Mouse (Mus musculus) right cerebral cortex, postnatal 4 days (tissue): ENCODE results near the gene Kiss1r.
"Not testable (repeated sequence)": the region's sequence is repeated elsewhere in the genome, so short reads cannot be mapped to it uniquely, and the experiment has no call there.

Source experiments
- DNase-seq: peaks from one replicate; pipeline ENCODE4 v3.0.0-alpha.2; 2022

Gene Kiss1r

DNA sequence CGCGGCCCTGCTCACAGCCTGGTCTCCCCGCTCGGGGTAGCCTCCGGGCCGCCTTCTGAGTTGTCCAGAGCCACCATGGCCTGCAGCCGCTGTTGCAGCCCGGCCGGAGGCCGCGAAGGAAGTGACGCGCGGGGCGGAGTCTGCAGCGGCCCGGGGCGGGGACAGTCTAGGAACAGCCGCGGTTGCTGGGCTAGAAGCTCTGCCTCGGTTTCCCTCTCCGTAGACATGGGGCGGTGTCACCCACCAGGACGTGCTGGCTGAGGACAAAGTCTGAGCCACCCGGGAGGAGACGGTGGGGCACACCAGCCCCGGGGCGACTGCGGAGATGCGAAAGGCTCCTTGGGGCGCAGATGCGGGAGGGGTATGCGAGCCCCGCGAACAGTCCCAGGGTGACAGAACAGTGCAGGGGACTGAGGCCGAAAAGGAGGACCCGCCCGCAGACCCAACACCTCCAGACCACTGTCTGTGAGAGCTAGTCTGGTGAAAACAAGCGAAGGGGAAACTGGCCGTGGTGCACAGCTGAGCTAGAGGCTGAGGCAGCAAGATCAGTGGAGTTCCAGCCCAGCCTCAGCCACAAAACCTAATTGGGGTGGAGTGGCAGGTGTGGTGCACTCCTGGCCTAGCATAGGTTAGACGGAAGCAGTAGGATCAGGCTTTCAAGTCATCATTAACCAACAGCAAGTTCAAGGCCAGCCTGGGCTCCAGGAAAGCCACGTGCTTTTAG lies at the start of gene Kiss1r:
Kiss1r (plus strand) TSS at position 164 of the 724 bp plus-strand sequence.
- DNase-seq: peak; percentile 83

DNA sequence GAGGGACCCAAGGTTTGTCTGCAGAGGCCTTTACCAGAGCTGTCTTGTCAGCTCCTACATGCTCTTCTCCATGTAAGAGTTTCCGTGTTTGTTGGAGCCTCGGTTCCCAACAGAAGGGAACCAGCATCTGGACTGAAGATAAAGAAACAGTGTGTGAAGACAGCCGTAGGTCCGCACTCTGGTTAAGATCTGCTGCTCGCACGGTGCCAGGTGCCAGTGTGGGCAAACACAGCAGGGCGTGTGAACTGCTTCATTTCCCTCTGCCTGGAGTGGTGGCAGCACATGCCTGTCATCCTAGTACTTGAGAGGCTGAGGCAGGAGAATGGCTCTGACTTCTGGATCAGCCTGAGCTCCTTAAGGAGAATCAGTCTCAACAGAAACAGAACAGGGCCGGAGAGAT lies 44.9 kb upstream of the Kiss1r start:
- no peak for DNase-seq

DNA sequence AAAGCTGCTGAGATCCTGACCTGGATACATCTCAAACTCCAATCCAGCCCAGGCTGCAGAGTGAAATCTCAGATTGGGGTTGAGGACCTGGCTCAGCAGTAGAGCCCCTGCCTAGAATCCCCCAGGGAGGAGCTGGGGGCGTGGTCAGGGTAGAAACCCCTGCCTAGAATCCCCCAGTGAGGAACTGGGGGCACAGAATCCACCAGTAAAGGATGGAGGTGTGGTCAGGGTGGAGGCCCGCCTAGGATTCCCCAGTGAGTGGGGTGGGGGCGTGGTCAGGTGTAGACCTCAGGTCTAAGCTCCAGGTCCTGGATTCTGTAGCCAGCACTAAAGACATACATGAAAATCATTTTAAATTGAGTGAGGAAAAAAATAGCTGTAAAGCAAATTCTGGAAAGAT lies 43.9 kb upstream of the Kiss1r start:
- DNase-seq: no peak

DNA sequence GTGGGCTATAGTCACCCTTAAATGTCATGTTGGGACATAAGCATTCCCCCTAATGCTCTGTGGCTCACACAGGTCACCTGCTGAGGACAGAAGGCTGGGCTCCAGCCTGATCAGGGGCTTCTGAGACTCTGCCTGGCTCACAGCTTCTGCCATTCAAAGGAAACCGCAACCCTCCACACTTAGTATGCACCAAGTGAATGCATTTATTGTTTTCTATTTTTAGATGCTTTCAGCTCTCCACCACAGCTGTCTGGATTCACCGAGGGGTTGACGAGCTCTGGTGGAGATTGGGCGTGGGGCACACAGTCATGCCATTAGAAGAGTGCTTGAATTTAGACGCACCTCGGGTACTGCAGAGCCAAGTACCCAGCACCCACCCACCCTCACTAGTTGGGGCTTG lies 43.5 kb upstream of the Kiss1r start:
- no peak for DNase-seq

DNA sequence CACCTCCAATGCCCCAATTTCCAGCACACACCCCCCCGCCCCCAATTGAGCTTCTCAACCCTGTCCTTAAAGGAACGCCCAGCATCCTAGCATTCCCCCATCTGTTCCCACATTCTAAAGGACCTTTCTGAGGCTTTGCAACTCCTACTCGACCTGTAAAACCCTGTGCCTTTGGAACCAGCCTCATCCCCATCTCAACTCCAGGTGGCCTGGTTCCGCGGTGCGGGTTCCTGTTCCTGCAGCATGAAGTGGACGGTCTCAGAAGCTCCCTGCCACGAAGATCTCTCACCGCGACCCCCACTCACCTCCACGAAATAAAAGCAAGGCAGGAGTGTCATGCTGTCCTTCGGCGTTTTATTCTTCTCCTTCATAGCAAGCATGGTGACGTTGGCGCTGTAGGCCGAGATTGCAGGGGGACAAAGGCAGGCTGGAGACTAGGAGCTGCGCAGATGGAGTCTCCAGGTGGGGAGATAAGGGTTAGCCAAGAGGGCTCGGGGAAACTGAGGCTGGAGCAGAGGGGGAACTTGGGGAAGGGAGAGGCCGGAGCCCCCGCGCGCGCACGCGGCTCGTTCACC lies 43.0 kb upstream of the Kiss1r start:
- no peak for DNase-seq

DNA sequence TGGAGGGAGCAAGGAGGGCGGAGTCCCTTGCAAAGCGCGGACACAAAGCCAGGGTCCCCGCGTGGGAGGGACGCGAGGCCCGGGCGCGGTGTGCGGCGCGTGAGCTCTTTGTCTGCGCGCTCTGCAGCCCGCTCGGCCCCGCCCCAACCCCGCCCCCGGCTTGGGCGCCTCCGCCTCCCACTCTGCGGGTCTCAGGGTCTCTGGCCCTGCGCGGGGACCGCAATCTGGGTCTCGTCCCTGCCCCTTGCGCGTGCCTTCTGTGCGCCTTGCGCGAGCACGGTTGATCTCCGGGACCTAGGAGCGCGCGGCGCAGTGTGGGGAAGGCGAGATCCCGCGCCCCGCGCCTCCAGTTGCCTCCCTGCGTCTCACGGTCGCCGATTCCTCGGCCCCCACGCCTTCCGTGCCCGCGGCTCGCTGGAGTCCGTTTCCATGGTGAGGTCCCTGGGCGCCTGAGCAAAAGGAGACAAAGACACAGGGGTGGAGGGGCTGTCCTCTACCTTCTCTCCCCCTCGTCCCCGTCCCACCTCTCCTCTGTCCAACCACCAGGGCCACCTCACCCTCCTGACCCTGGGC lies 42.4 kb upstream of the Kiss1r start, which contains the start of the genes Prtn3 and Plppr3:
Prtn3 (plus strand) TSS at position 187 of the 573 bp plus-strand sequence.
Plppr3 (minus strand) TSS at position 345 of the 573 bp plus-strand sequence.
- peak; percentile 73 for DNase-seq

DNA sequence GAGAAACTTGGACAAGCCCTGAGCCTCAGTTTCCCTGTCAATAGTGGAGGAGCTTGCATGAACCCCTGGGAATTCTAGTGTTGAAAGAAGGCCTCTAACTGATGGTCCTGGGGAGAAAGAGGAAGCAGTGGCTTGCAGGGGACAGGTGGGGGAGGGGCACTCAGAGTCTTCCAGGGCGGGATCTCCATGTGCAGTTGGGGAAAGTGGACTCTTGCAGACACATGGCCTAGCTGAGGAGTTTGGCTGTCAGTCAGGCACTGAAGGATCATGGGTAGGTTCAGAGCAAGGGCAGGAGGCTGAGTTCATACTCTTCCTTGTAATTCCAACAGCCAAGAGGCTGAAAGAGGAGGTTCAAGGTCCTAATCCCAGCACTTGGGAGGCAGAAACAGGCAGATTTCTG lies 39.6 kb upstream of the Kiss1r start:
- DNase-seq: no peak

DNA sequence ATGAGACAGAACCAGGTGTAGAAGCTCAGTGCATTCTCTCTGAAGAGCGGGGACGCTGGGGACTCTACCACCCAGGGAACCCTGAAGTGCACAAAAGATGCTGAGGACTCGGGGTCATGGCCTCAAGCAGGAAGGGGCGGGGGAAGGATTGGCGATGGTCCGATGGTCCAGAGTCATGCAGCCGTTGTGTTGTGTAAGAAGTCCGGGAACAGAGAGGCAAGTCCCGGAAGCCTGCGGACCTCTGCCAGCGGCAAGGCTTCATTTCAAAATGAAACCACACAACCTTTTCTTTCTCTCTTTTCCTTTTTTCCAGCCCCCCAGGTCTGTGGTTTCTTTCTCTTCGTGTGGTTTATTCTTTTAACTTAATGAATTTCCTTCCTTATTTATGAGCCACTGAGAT lies 39.0 kb upstream of the Kiss1r start:
- no peak for DNase-seq

DNA sequence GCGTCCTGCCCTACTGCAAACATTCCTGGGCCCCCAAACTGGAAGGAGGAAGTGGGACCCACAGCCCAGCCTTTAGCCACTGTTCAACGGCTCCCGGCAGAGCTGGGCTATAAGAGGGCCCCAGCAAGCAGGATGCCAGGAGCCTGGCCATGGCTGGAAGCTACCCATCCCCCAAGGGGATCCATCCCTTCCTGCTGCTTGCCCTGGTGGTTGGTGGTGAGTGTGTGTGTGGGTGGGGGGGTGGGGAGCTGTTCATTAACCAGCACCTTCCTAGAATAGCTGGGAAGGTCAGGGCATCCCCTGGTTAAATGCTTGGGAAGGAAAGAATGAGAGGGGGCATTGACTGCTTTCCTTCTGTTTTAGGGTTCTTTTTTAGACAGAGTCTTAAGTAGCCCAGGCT lies 37.2 kb upstream of the Kiss1r start:
- DNase-seq: no peak

DNA sequence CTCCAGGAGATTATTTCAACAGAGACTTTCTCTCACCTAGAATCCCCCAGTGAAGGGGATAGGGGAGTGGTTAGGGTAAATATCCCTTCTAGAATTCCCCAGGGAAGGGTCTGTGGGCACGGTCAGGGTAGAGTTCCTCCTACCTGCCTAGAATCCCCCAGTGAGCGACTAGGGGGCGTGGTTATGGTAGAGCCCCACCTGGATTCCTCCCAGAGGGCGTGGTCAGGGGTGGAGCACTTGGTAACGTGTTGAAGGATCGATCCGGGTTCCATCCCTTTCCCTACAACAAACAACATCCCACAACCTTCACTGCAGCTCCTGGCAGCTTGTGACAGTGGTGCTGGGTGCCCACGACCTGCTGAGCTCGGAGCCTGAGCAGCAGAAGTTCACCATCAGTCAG lies 36.0 kb upstream of the Kiss1r start:
- DNase-seq: no peak

DNA sequence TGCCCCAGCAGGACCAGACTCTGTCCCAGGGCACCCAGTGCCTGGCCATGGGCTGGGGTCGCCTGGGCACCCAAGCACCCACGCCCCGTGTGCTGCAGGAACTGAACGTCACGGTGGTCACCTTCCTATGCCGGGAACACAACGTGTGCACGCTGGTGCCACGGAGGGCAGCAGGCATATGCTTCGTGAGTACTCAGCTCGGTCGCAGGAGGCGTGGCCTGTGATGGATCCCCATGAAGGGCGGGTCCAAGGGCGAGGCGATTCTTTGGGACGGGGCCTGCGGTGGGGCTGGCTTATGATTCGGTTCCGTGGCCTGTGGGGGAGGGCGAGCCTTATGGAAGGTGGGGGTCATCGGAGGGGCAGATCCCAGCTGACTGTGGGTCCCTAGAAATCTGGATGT lies 34.8 kb upstream of the Kiss1r start:
- DNase-seq: no peak

DNA sequence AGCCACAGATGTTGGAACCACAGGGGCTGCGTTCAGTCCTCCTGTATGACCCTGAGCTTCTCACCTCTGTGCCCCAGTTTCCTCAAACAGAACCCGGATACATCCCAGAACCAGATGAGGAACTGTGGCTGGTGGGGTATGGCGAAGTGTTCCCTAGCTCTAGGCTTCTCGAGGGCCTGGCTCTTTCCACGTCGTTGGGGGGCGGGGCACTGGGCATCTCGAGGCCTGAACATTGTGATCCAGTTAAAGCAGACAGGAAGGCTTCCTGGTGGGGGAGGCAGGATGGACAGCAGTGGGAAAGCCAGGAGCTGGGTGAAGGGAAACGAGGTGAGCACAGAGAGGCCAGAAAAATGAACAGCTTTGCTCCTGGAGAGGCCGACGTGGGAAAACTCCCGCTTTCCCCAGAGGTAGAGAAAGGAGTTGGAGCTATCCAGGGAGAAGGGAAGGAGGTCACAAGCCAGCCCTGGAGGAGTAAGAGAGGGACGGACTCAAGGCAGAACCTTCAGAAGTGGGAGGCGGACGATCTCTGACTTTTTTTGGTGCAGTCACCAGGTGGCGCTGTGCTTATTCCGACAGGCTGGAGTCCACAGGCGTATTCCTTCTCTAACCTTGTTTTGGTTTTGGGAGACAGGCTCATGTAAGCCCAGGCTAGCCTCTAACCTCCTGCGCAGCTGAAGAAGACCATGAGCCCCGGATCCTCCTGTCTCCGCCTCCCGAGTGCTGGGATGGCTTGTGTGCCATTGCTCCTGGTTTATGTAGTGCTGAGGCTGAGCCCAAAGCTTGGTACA lies 33.3 kb upstream of the Kiss1r start:
- DNase-seq: peak; percentile 85

DNA sequence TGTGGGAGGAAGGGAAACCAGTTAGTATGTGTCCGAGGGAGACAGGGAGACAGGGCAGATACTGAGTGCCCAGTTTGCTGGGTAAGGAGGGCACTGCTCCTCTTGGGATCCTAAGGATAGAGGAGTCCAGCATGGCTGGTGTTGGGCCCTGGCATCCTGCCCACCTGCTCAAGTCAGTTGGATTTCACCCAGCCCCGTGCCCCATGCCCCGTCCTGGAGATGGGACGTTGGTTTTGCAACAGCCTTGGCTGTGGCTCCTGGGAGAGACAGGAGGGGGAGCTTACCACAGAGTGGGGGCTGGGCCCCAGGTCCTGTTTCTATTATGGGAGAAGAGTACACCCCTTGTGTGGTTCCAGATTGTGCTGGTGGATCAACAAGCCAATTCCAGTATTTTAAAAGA lies 32.3 kb upstream of the Kiss1r start:
- DNase-seq: peak; percentile 56

DNA sequence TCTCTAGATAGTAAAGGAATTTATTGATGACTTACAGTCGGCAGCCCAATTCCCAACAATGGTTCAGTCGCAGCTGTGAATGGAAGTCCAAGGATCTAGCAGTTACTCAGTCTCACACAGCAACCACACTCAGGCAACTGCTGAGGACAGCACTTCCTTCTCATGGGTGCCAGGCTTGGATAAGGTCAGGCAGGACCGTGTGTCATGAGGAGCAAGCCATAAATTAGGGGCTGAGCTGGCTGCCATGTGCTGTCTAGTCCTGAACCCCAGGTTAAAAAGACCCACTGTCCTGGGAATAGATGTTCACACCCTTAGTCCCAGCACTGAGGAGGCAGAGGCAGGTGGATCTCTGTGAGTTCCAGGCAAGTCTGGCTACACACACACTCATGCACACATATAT lies 31.8 kb upstream of the Kiss1r start:
- DNase-seq: not testable (repeated sequence)

DNA sequence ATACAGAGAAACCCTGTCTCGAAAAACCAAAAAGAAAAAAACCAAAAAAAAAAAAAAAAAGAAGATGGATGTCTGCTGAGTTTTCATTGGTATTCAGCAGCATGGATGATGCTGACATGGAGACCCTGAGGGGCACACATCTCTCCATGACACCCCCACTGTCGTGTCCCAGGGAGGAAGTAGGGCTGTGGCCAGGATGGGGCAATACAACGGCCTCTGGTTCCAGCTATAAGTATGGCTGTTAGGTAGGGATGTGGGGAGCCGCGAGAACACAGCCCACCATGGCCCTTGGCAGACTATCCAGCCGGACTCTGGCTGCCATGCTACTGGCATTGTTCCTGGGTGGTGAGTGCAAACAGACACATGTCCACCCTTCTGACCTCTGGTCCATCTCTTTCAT lies 30.7 kb upstream of the Kiss1r start, which contains the start of gene Elane:
Elane (plus strand) TSS at position 194 of the 400 bp plus-strand sequence.
- no peak for DNase-seq

DNA sequence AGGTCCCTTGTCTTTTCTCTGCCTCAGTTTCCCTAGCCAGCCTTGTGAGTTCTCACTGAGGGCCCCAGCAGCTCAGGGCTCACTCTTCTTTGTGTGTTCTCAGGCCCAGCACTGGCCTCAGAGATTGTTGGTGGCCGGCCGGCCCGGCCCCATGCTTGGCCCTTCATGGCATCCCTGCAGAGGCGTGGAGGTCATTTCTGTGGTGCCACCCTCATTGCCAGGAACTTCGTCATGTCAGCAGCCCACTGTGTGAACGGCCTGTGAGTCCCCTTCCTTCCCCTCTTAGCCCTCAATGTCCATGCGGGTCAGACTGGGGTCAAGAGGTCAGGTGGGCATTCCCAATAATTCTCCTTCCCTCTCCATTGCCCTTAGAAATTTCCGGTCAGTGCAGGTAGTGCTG lies 30.2 kb upstream of the Kiss1r start:
- DNase-seq: no peak

DNA sequence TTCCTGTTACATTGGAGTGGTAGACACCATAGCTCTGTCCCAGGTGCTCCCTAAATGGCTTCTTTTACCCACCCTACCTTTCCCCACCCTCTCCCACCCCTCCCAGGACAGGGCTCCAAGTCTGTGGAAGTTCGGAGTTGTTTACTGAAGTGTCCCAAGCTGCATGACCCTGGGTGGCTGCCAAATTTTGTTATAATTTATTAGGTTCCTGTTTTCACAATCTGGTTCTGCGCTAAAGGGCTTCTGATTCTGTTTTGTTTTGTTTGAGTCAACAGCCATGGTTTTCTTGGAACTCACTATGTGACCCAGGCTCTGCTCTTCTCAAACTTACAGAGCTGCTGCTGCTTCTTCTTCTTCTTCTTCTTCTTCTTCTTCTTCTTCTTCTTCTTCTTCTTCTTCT lies 27.4 kb upstream of the Kiss1r start:
- no peak for DNase-seq

DNA sequence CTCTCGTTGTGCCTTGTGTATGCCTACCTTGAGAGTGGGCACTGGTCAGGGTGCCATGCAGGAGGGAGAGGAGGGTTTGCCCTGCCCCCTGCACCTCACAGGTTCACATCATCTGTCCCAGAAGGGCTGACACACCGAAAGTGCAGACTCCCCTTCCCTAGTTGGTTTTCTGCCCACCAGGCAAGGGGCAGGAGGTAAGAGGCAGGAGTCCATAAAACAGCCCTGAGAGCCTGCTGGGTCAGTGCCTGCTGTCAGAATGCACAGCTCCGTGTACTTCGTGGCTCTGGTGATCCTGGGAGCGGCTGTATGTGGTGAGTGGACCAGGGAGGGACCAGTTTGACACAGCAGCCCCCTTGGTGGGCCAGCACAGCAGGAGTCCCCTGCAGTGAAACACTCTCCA lies 26.1 kb upstream of the Kiss1r start, which contains the start of gene Cfd:
Cfd (plus strand) TSS at position 184 of the 400 bp plus-strand sequence.
- DNase-seq: no peak

DNA sequence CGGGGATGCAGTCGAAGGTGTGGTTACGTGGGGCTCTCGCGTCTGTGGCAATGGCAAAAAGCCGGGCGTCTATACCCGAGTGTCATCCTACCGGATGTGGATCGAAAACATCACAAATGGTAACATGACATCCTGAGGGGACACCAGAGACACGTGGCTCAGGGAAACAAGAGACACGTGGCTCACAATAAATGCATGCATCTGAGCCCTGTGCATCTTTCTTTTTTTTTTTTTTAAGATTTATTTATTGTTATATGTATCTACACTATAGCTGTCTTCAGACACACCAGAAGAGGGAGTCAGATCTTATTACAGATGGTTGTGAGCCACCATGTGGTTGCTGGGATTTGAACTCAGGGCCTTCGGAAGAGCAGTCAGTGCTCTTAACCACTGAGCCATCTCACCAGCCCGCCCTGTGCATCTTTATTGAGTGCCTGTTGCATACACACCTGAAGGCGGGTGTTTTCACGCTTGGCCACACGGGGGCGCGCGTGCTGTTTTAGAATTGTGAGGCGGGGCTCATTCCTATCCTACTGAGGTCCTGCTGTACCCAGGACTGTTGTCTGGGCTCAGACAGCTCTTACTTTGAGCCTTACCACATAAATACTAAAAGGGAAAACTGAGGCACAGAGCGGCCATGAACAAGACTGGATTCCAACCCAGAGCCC lies 24.2 kb upstream of the Kiss1r start:
- DNase-seq: peak; percentile 84

DNA sequence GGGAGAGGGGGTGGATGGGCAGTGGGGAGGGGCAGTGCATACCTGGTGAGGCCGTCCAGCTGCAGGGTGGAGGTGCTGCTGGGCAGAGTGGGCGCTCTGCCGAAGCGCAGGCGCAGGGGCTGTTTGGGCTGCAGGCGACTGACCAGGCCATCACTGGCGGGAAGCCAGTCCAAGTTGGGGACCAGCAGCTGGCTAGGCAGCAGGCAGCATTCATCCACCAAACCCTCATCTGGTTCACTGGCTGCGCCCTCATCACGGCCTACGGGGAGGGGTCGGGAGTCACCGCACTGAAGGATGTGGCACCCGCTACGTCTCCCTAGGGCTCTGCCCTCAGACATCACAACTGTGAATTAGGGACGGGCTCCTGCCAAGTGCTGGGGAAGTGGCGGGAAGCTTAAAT lies 20.5 kb upstream of the Kiss1r start:
- DNase-seq: no peak

DNA sequence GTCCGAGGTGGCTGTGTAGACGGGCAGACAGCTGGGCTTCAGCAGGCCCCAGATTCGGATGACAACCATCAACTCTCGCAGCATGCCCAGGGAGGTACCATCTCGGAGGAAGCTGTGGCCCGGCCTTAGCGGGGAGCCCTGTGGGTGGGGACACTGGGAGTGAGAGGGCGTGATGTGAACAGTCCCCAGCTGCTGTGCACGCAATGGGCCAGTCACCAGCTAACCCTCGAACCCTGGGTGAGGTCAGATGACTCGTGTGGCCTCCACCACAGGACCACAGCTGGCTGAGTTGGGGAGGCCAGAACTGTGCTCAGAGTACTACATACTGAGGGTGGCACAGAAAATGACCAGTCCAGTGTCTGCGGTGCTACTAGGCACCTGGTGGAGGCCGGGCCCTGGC lies 20.0 kb upstream of the Kiss1r start:
- DNase-seq: no peak

DNA sequence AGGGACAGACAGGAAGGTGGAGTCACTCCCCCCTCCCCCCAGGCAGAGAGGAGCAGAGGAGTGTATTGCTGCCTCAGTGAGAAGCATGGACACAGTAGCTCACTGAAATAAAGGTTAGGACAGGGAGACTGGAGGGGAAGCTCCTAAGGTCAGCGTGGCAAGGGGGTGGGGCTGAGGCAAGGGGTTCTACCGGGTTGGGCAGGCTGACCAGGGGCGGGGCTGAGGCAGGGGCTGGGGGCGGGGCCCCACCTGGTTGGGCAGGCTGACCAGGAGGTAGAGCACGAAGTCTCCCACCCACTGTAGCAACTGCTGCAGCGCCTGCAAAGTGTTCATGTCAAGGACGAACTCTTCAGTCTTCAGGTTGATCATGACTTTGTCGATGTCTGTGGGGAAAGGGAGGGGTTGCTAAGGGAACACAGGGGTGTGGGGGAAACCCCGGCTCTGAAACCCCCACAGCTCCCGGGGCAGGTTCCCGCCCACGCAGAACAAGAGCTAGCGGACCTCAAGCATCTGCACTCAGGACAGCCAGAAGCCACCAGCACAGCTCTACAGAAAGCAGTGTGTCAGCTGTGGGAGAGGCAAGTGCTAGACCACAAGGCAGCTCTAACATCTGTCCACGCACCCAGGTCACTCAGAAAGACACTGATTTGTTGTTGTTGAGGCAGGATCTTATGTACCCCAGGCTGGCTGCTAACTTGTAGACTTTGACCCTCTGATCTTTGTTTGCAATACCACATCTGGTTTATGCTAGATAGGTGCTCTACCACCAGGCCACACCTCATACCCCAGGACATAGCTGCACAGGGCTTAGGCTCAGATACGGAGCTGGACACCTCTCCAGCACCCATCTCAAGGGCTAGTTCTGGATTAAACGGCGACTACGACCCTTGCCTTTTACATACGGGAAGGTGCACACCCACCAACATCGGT lies 19.2 kb upstream of the Kiss1r start:
- DNase-seq: no peak
